Mouse (Mus musculus) kidney, embryonic 14.5 days (tissue): ENCODE results near the gene Rap2a. TPM values are rescaled to one million over a fixed set of nuclear protein-coding genes. Genes with fewer than 3 reads are reported as not detected.

Experiments
- ATAC-seq: fragments of 200-750 bp; cut with Nextera tagmentation; 2 replicates; pipeline ENCODE4 v1.8.0; 2017; ENCODE audit warnings: moderate number of reproducible peaks, mild to moderate bottlenecking, moderate TSS enrichment, moderate library complexity; ENCODE audit not compliant: low FRiP score, low TSS enrichment
- H3K27ac ChIP-seq: fragments of 300-500 bp; sonication (generic); 2 replicates; pipeline ENCODE4 v1.5.1; 2014; ENCODE audit warnings: low read depth, mild to moderate bottlenecking, low read length, moderate library complexity, mixed read lengths
- H3K27me3 ChIP-seq: fragments of 300-500 bp; sonication (generic); 2 replicates; pipeline ENCODE4 v1.6.1; 2014; ENCODE audit warnings: mild to moderate bottlenecking, low read length; ENCODE audit not compliant: control insufficient read depth, insufficient read depth
- H3K36me3 ChIP-seq: fragments of 300-500 bp; sonication (generic); 2 replicates; pipeline ENCODE4 v1.6.1; 2014; ENCODE audit warnings: low read length, mixed read lengths; ENCODE audit not compliant: control insufficient read depth, insufficient read depth
- H3K4me1 ChIP-seq: fragments of 300-500 bp; sonication (generic); 2 replicates; pipeline ENCODE4 v1.6.1; 2014; ENCODE audit warnings: low read length, mixed read lengths; ENCODE audit not compliant: control insufficient read depth, insufficient read depth
- H3K4me2 ChIP-seq: fragments of 300-500 bp; sonication (generic); replicated peaks from 2 replicates; pipeline ENCODE4 v1.6.1; 2014; ENCODE audit warnings: low read depth, mild to moderate bottlenecking, low read length
- H3K4me3 ChIP-seq: fragments of 300-500 bp; sonication (generic); 2 replicates; pipeline ENCODE4 v1.5.1; 2014; ENCODE audit warnings: mild to moderate bottlenecking, low read length
- H3K9ac ChIP-seq: fragments of 300-500 bp; sonication (generic); 2 replicates; pipeline ENCODE4 v1.6.1; 2014; ENCODE audit warnings: low read depth, mild to moderate bottlenecking, low read length, moderate library complexity
- H3K9me3 ChIP-seq: fragments of 300-500 bp; sonication (generic); 2 replicates; pipeline ENCODE4 v1.6.1; 2016; ENCODE audit warnings: low read length; ENCODE audit not compliant: control insufficient read depth
- WGBS: fragments of 180-500 bp; shearing (Covaris S2); extraction: QIAGEN DNeasy Blood & Tissue Kit; methylation state at CpG from one replicate; pipeline ENCODE4 v1.1.7; 2014; 5-methylcytosine and 5-hydroxymethylcytosine counted together
- polyA plus RNA-seq: library from polyadenylated mRNA; unstranded; fragments of >200 nt; fragmentation: Nextera tagmentation; extraction: Ambion mirVana; gene quantifications from 2 replicates; pipeline ENCODE4 v1.2.1, GENCODE M21; 2014

Rap2a gene
- polyA plus RNA-seq, 1 experiment from 2014 or later = 15.8 TPM

DNA sequence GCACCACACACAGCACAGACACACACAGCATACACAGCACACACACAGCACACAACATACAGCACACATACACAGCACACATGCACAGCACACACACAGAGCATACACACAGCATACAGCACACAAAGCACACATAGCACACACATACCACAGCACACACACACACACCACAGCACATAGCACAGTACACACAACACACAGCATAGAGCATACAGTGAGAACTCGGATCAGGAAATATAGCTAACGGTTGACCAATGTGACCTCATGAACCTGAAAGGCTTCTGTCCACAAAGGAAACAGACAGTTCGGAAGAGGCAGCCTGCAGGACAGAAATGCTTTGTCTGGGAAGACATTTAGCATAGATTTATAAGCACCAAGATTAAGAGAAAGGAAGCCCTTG lies 61.4 kb downstream of the Rap2a start:
- no peaks in the 10 kb centered on the region for H3K9me3 ChIP-seq
- H3K4me2 ChIP-seq = no peak overlapping the region
- H3K27ac ChIP-seq = no peak overlapping the region
- ATAC-seq = no peak
- 44% methylated on average over 3 of the region's 3 CpGs for WGBS
- H3K4me3 ChIP-seq = no peak overlapping the region
- no peak overlapping the region for H3K9ac ChIP-seq
- H3K27me3 ChIP-seq = no peaks in the 10 kb centered on the region
- no peaks in the 10 kb centered on the region for H3K36me3 ChIP-seq
- H3K4me1 ChIP-seq = no peaks in the 10 kb centered on the region

DNA sequence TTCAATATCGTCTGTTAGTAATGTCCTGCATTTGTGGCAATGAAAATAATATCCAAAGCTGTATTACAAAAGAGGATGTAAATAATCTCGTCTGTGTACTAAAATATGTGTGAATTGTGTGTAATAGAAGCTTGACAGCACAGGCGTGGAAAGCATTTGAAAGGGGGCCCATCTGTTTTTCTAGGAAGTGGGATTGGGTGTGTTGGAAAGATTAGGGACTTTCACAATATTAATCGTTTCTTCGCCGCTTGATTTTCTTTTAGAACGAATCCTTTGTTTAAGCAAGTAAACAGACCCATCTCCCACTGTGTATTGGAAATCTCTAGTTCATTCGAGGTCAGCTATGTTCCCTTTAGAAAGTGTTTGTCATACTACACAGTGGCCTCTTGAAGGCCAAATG lies 64.2 kb downstream of the Rap2a start:
- no peak overlapping the region for H3K4me3 ChIP-seq
- H3K9ac ChIP-seq = no peak overlapping the region
- H3K4me1 ChIP-seq = no peaks in the 10 kb centered on the region
- no peaks in the 10 kb centered on the region for H3K36me3 ChIP-seq
- WGBS = 75% methylated on average over 8 of the region's 8 CpGs
- H3K4me2 ChIP-seq = no peak overlapping the region
- no peaks in the 10 kb centered on the region for H3K27me3 ChIP-seq
- H3K9me3 ChIP-seq = no peaks in the 10 kb centered on the region
- no peak overlapping the region for H3K27ac ChIP-seq
- no peak for ATAC-seq

DNA sequence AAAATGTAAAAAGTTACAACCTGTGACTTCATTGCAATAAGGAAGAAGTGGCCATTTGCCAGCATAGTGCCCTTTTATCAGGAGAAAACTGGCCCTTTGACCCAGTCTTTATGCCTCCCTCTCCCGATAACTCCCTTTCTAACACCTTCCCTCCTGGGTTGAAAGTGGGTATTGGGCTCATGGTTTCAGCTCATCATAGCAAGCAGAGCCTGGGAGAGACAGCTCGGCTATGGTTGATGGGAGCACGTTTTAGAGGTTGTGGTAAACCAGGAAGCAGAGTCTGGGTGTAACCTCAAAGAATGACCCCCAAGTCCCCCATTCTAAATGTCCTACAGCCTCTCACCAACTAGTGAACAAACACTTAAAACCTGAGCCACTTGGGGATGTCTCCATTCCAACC lies 64.7 kb downstream of the Rap2a start:
- Histone ChIP-seq H3K4me1 (no peaks in the 10 kb centered on the region), H3K4me2 (no peak overlapping the region), H3K9me3 (no peaks in the 10 kb centered on the region), H3K4me3 (no peak overlapping the region), H3K27me3 (no peaks in the 10 kb centered on the region), H3K27ac (no peak overlapping the region), H3K9ac (no peak overlapping the region), H3K36me3 (no peaks in the 10 kb centered on the region)
- 62% methylated on average over 3 of the region's 3 CpGs for WGBS
- no peak for ATAC-seq

DNA sequence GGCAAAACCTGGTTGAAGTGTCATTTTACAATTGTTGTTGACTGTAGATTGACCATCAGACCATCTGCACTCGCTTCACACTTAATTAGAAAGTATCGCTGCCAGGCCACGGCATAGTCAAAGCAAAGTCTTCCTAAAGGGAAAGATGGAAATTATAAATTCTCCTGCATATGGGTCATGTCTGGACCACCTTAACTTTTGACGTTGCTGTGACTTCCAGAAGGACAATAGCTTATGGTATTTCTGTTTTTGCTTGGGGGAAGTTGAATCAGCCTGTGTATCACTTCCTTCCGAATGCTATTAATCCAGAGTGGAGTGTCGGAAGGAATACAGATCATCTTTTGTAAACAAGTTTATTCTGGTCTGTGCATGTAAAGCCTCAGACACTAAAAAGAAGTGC lies 65.6 kb downstream of the Rap2a start:
- H3K27me3 ChIP-seq = no peaks in the 10 kb centered on the region
- no peak for ATAC-seq
- no peak overlapping the region for H3K9ac ChIP-seq
- H3K4me1 ChIP-seq = no peaks in the 10 kb centered on the region
- H3K4me2 ChIP-seq = no peak overlapping the region
- 81% methylated on average over 6 of the region's 6 CpGs for WGBS
- no peaks in the 10 kb centered on the region for H3K9me3 ChIP-seq
- no peaks in the 10 kb centered on the region for H3K36me3 ChIP-seq
- H3K27ac ChIP-seq = no peak overlapping the region
- no peak overlapping the region for H3K4me3 ChIP-seq

DNA sequence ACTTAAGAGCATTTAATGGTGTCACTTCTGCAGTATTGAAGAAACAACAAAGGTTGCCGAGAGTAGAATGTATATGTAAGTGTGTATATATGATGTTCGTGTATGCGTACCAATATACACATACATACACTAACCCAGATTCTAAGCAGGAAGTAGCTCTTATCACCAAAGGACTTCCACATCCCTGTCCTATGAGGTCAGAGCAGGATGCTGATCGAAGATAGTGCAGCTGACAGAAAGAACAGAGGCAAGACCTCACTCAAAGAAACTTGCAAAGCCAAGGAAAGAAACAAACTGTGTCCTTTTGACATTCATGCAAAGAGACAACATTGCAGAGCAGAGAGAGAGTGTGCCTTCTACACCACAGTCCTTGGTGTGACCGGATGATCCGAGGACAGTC lies 66.3 kb downstream of the Rap2a start:
- Histone ChIP-seq H3K36me3 (no peaks in the 10 kb centered on the region), H3K27me3 (no peaks in the 10 kb centered on the region), H3K9ac (no peak overlapping the region), H3K4me3 (no peak overlapping the region), H3K9me3 (no peaks in the 10 kb centered on the region), H3K4me2 (no peak overlapping the region), H3K4me1 (no peaks in the 10 kb centered on the region), H3K27ac (no peak overlapping the region)
- 83% methylated on average over 6 of the region's 6 CpGs for WGBS
- no peak for ATAC-seq

DNA sequence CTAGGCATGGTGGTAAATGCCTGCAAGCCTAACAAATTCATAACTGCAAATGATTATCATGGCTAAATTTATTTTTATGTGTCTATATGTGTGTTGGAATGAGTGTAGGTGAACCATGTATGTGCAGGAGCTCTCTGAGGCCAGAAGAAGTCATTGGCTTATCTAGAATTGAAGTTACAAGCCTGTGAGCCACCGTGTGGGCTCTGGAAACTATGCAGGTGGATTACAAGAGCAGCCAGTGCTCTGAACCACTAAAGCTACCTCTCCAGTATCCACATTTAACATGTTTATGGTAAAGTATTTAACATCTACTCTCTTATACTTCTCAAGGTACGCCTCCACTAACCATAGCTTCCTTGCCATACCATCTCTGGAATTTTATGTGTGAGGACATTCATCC lies 66.7 kb downstream of the Rap2a start:
- 69% methylated on average over 2 of the region's 2 CpGs for WGBS
- Histone ChIP-seq H3K4me1 (no peaks in the 10 kb centered on the region), H3K9ac (no peak overlapping the region), H3K27me3 (no peaks in the 10 kb centered on the region), H3K9me3 (no peaks in the 10 kb centered on the region), H3K4me3 (no peak overlapping the region), H3K36me3 (no peaks in the 10 kb centered on the region), H3K27ac (no peak overlapping the region), H3K4me2 (no peak overlapping the region)
- ATAC-seq = no peak

Other genes starting within 250 kb of the Rap2a start
- 61.3 and 84.9 TPM in 2 replicates for gene Mbnl2, start 202.8 kb upstream of the Rap2a start, polyA plus RNA-seq